Comparison of ENCODE assay signal across 17 mouse cellular contexts in the genomic region with DNA sequence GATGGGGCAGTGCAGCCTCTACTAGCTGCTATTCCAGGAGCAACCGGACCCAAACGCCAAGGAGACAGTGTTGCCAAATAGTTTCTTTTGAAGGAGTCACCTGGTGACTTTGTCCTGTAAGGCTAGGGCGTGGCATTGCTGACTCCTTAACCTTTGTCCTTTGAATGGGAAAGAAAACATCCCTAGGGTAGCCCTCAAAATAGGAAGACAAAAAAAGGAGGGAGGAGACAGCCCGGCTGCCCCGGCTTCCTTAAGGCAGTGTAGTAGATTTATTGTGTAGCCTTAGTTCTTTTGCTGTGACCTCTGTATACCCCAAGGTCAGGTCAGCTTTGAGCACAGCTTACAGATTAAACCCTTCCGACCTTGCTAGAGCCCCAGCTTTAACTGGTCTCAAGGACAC. TPM values are rescaled to one million over a fixed set of nuclear protein-coding genes. Genes with fewer than 3 reads are reported as not detected.
DNase-seq lines count a peak whose midpoint lies in the region; ATAC-seq and TF ChIP-seq lines count a peak whose summit lies in the region.
"Had no signal": no experiment of that assay in that cellular context is flagged by ENCODE, and none has a peak within 500 bp of the region (broad histone marks: within the 10 kb centered on the region; RNA-seq: fewer than 3 reads in every experiment).

No protein-coding gene starts in this region.

- peak; percentile 15 for DNase-seq in kidney, adult 11 months
- DNase-seq in kidney, postnatal 4 days = no peak
- no peak for DNase-seq in neural tube, embryonic 10.5 days (ENCODE audit: extremely low spot score, low spot score)
- no peak for DNase-seq in lung, adult 2 months
- peak; percentile 69 for DNase-seq in yolk sac, embryonic 10.5 days (ENCODE audit: low spot score)
- DNase-seq in frontal cortex, postnatal 10 days (ENCODE audit: low spot score in 2 of 2) = no peak
- no peak for DNase-seq in urinary bladder, postnatal 25 days (ENCODE audit: low spot score)
- DNase-seq: adrenal gland, postnatal 14 days; cerebellum, adult 2 months; heart, adult 11 months; layer of hippocampus, adult 9-11 months; thymus, postnatal 25 days had no signal

- no peaks in the 10 kb centered on the region for H3K36me3 ChIP-seq in neural tube, embryonic 12.5 days
- H3K36me3 ChIP-seq: G1E; heart, embryonic 15.5 days; hindbrain, embryonic 10.5 days had no signal

- H3K4me3 ChIP-seq in neural tube, embryonic 12.5 days = no peak overlapping the region
- no peak overlapping the region for H3K4me3 ChIP-seq in lung, adult 2 months (replicated peaks; ENCODE audit: extremely low read depth, low read depth, low read length)
- H3K4me3 ChIP-seq: heart, embryonic 15.5 days; hindbrain, embryonic 10.5 days had no signal

- H3K27ac ChIP-seq in neural tube, embryonic 12.5 days = no peak overlapping the region
- H3K27ac ChIP-seq: heart, embryonic 15.5 days; hindbrain, embryonic 10.5 days had no signal

- 7% methylated on average over 6 of the region's 6 CpGs for WGBS in neural tube, embryonic 12.5 days
- 48% methylated on average over 6 of the region's 6 CpGs for WGBS in lung, adult 2 months

- 0 out of 2 replicates have a peak, but pooled peaks have one; percentile 19 for TF ChIP-seq POLR2A in lung, adult 2 months (IDR thresholded peaks at IDR 0.05; ENCODE audit: borderline replicate concordance, extremely low read depth, low read depth, low read length)

- no peak overlapping the region for H3K9ac ChIP-seq in neural tube, embryonic 12.5 days
- H3K9ac ChIP-seq: heart, embryonic 15.5 days had no signal

- H3K9me3 ChIP-seq in neural tube, embryonic 12.5 days = no peaks in the 10 kb centered on the region
- H3K9me3 ChIP-seq: G1E; heart, embryonic 15.5 days; hindbrain, embryonic 10.5 days had no signal

- no peak overlapping the region for H3K4me2 ChIP-seq in neural tube, embryonic 12.5 days (replicated peaks)
- H3K4me2 ChIP-seq: heart, embryonic 15.5 days had no signal

- 0 out of 2 replicates have a peak, but pooled peaks have one; percentile 15 for ATAC-seq in neural tube, embryonic 12.5 days (ENCODE audit: low FRiP score, low read depth)
- ATAC-seq: inflammation-experienced regulatory T-cells, adult 6 months had no signal

- TF ChIP-seq CTCF in lung, adult 2 months (IDR thresholded peaks at IDR 0.05; ENCODE audit: insufficient read depth, low read length) = no peak

- peaks cover under 1% of the 10 kb centered on the region; the same call in 1 of the 2 replicates for H3K4me1 ChIP-seq in neural tube, embryonic 12.5 days
- H3K4me1 ChIP-seq in lung, adult 2 months (ENCODE audit: control insufficient read depth, insufficient read depth, low read length) = peaks cover 6% of the 10 kb centered on the region; the same call in 1 of the 2 replicates

- peaks cover 29% of the 10 kb centered on the region for H3K27me3 ChIP-seq in neural tube, embryonic 12.5 days (replicated peaks)
- H3K27me3 ChIP-seq: heart, embryonic 15.5 days had no signal

RNA-seq across cellular contexts. Expression of gene Mbip, which starts 49.2 kb away (rescaled TPM):
- polyA plus RNA-seq in neural tube, embryonic 12.5 days (2016; fragmentation: Nextera tagmentation; extraction: Ambion mirVana) = 42.1 and 43.5 TPM in 2 replicates
- polyA plus RNA-seq in lung, adult 2 months (2012; rRNA removed) = 30.3 and 37.8 TPM in 2 replicates

Comparison
In these comparisons a context has a peak if more than half of its experiments do, and no peak if none do; other contexts are left out.
1. DNase-seq: peak in kidney, adult 11 months (single experiment) and yolk sac, embryonic 10.5 days (single experiment); none in kidney, postnatal 4 days (0 of 2), neural tube, embryonic 10.5 days (single experiment), lung, adult 2 months (single experiment), frontal cortex, postnatal 10 days (0 of 2) and urinary bladder, postnatal 25 days (single experiment).